In the genomic region with DNA sequence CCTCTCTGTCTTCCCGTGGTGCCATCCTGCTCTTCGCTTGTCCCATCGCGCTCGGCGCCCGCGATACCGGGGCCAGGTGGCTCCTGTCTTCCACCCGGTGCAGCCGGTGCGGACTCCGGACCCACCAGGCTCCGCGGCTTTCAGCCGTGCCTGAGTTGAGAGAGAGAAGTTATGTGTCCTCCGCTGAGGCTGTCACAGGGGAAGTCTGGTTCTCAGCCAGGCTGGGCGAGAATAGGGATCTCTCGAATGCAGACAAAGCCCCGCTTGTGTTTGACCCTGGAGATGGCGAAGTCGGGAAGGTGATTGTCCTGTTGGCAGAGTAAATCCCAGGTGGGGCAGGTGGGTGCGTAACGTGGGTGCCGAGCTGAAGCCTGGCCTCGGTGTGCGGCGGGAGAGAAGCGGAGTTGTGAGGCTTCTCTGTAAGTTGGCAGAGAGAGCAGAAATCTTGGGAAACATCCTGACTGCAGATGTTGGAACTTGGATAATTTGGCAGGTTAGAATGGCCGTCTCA, we compare ENCODE assay signal across 8 mouse cellular contexts. TPM values are rescaled to one million over a fixed set of nuclear protein-coding genes. Genes with fewer than 3 reads are reported as not detected.
A peak's percentile ranks its signal among the peaks of the same experiment; 100 is the strongest.
DNase-seq lines count a peak whose midpoint lies in the region; ATAC-seq and TF ChIP-seq lines count a peak whose summit lies in the region.

No protein-coding gene starts in this region.

- H3K9ac ChIP-seq in ES-E14 (ENCODE audit: insufficient read depth, low read depth, low read length, poor library complexity, severe bottlenecking) = peak overlapping the region; percentile 83
- peak overlapping the region; percentile 69 for H3K9ac ChIP-seq in forebrain, embryonic 16.5 days (replicated peaks; ENCODE audit: low read depth, low read length)
- H3K9ac ChIP-seq in limb, embryonic 14.5 days (ENCODE audit: low read depth, low read length, severe bottlenecking) = peak overlapping the region; percentile 72
- H3K9ac ChIP-seq in midbrain, embryonic 13.5 days (replicated peaks) = peak overlapping the region; percentile 63
- H3K9ac ChIP-seq in stomach, embryonic 16.5 days (ENCODE audit: low read length) = peak overlapping the region; percentile 83

- H3K9me3 ChIP-seq in ES-E14 (ENCODE audit: control insufficient read depth, insufficient read depth, low read depth, low read length) = no peaks in the 10 kb centered on the region
- H3K9me3 ChIP-seq in forebrain, embryonic 16.5 days (ENCODE audit: control insufficient read depth, low read length) = no peaks in the 10 kb centered on the region
- no peaks in the 10 kb centered on the region for H3K9me3 ChIP-seq in limb, embryonic 14.5 days (ENCODE audit: control insufficient read depth, low read length)
- H3K9me3 ChIP-seq in midbrain, embryonic 13.5 days = no peaks in the 10 kb centered on the region
- no peaks in the 10 kb centered on the region for H3K9me3 ChIP-seq in stomach, embryonic 16.5 days (replicated peaks; ENCODE audit: control insufficient read depth, low read length)

- TF ChIP-seq POLR2A in limb, embryonic 14.5 days (IDR thresholded peaks at IDR 0.05; ENCODE audit: borderline replicate concordance, extremely low read depth, insufficient read depth, insufficient read length) = no peak

- in situ Hi-C loops in ES-E14 (cut with MboI; ENCODE audit: low sequenced_read_pairs in 2 of 2, unreplicated experiment in 2 of 2) = no loop called here

- peak overlapping the region; percentile 100 for H3K4me2 ChIP-seq in forebrain, embryonic 16.5 days (ENCODE audit: low read length)
- H3K4me2 ChIP-seq in limb, embryonic 14.5 days (replicated peaks; ENCODE audit: low read depth, low read length, severe bottlenecking) = peak overlapping the region; percentile 92
- H3K4me2 ChIP-seq in midbrain, embryonic 13.5 days (replicated peaks) = peak overlapping the region; percentile 83
- peak overlapping the region; percentile 68 for H3K4me2 ChIP-seq in stomach, embryonic 16.5 days (ENCODE audit: low read depth, low read length)

- H3K27me3 ChIP-seq in forebrain, embryonic 16.5 days (replicated peaks; ENCODE audit: control insufficient read depth, insufficient read depth, low read length) = 0 out of 2 replicates have a peak, but pooled peaks cover 6% of the 10 kb centered on the region
- no peaks in the 10 kb centered on the region for H3K27me3 ChIP-seq in limb, embryonic 14.5 days (ENCODE audit: control insufficient read depth, insufficient read depth, low read length)
- no peaks in the 10 kb centered on the region; the same call in 1 of the 2 replicates for H3K27me3 ChIP-seq in midbrain, embryonic 13.5 days
- H3K27me3 ChIP-seq in stomach, embryonic 16.5 days (ENCODE audit: control insufficient read depth, insufficient read depth, low read length) = no peaks in the 10 kb centered on the region

- no peaks in the 10 kb centered on the region for H3K36me3 ChIP-seq in ES-E14 (ENCODE audit: control insufficient read depth, insufficient read depth, low read length, poor library complexity, severe bottlenecking)
- H3K36me3 ChIP-seq in forebrain, embryonic 16.5 days (ENCODE audit: control insufficient read depth, insufficient read depth) = no peaks in the 10 kb centered on the region
- H3K36me3 ChIP-seq in limb, embryonic 14.5 days (ENCODE audit: control insufficient read depth, insufficient read depth, low read length) = no peaks in the 10 kb centered on the region
- no peaks in the 10 kb centered on the region for H3K36me3 ChIP-seq in midbrain, embryonic 13.5 days
- no peaks in the 10 kb centered on the region for H3K36me3 ChIP-seq in stomach, embryonic 16.5 days (ENCODE audit: control insufficient read depth, insufficient read depth, low read length)

- peak overlapping the region; percentile 89 to 91 for H3K4me3 ChIP-seq in ES-E14 (ENCODE audit: insufficient read depth in 1 of 2, low read depth in 1 of 2, low read length in 2 of 2, poor library complexity in 1 of 2, severe bottlenecking in 1 of 2)
- H3K4me3 ChIP-seq in forebrain, embryonic 16.5 days (replicated peaks; ENCODE audit: low read length) = peak overlapping the region; percentile 74
- peak overlapping the region; percentile 86 for H3K4me3 ChIP-seq in limb, embryonic 14.5 days (replicated peaks; ENCODE audit: low read length)
- peak overlapping the region; percentile 77 for H3K4me3 ChIP-seq in midbrain, embryonic 13.5 days (replicated peaks)
- peak overlapping the region; percentile 88 for H3K4me3 ChIP-seq in stomach, embryonic 16.5 days (replicated peaks; ENCODE audit: low read length)

- peak; percentile 36 for ATAC-seq in forebrain, embryonic 16.5 days
- ATAC-seq in hematopoietic stem cell, adult 5-6 weeks (replicated peaks in 1 of 2; ENCODE audit: insufficient read depth in 1 of 2, low FRiP score in 2 of 2, low TSS enrichment in 1 of 2, low read depth in 1 of 2, poor library complexity in 2 of 2, severe bottlenecking in 2 of 2) = peak; percentile 77 to 78
- peak; percentile 32; the same call in 1 of the 2 replicates for ATAC-seq in limb, embryonic 14.5 days (ENCODE audit: low FRiP score, low read depth)
- no peak; the same call in 1 of the 2 replicates for ATAC-seq in midbrain, embryonic 13.5 days
- ATAC-seq in stomach, embryonic 16.5 days (ENCODE audit: insufficient read depth, low FRiP score) = peak; percentile 38; the same call in 1 of the 2 replicates

- DNase-seq in ES-E14 (ENCODE audit: low read depth, low spot score) = no peak
- DNase-seq in adrenal gland, adult 18-20 months (ENCODE audit: low spot score in 2 of 2) = peak; percentile 36 to 43
- DNase-seq in limb, embryonic 14.5 days (ENCODE audit: low spot score) = no peak
- no peak for DNase-seq in left cerebral cortex, adult 11 months (ENCODE audit: low spot score)

- WGBS in forebrain, embryonic 16.5 days = 2% methylated on average over 30 of the region's 30 CpGs
- WGBS in limb, embryonic 14.5 days = under 1% methylated on average over 30 of the region's 30 CpGs
- 2% methylated on average over 30 of the region's 30 CpGs for WGBS in midbrain, embryonic 13.5 days
- under 1% methylated on average over 30 of the region's 30 CpGs for WGBS in stomach, embryonic 16.5 days

- H3K27ac ChIP-seq in ES-E14 (ENCODE audit: insufficient read depth, low read depth, low read length, poor library complexity, severe bottlenecking) = no peak overlapping the region
- H3K27ac ChIP-seq in forebrain, embryonic 16.5 days (ENCODE audit: low read length) = no peak overlapping the region
- peak overlapping the region; percentile 52 for H3K27ac ChIP-seq in limb, embryonic 14.5 days (replicated peaks; ENCODE audit: low read depth, low read length)
- H3K27ac ChIP-seq in midbrain, embryonic 13.5 days = no peak overlapping the region
- peak overlapping the region; percentile 69 for H3K27ac ChIP-seq in stomach, embryonic 16.5 days (ENCODE audit: low read length)

- peaks cover 0 to 2% of the 10 kb centered on the region in 2 experiments; a peak in 1 of 4 replicates for H3K4me1 ChIP-seq in ES-E14 (ENCODE audit: control insufficient read depth in 2 of 2, insufficient read depth in 2 of 2, low read length in 2 of 2, poor library complexity in 1 of 2)
- H3K4me1 ChIP-seq in forebrain, embryonic 16.5 days (replicated peaks; ENCODE audit: control insufficient read depth, insufficient read depth, low read length) = peaks cover 15% of the 10 kb centered on the region
- 0 out of 2 replicates have a peak, but pooled peaks cover 3% of the 10 kb centered on the region for H3K4me1 ChIP-seq in limb, embryonic 14.5 days (ENCODE audit: control insufficient read depth, insufficient read depth, low read length)
- peaks cover 14% of the 10 kb centered on the region; the same call in 1 of the 2 replicates for H3K4me1 ChIP-seq in midbrain, embryonic 13.5 days (replicated peaks)
- H3K4me1 ChIP-seq in stomach, embryonic 16.5 days (ENCODE audit: control insufficient read depth, insufficient read depth, low read length) = peaks cover 7% of the 10 kb centered on the region; the same call in 1 of the 2 replicates

TF ChIP-seq in ES-E14, 5 proteins besides CTCF, POLR2A, EP300 and RAD21:
- TF ChIP-seq MAFK (IDR thresholded peaks at IDR 0.05; ENCODE audit: insufficient read depth, low read depth, low read length) (no peak), ZNF384 (IDR thresholded peaks at IDR 0.05; ENCODE audit: low read depth, low read length) (no peak), CHD2 (IDR thresholded peaks at IDR 0.05; ENCODE audit: low read depth, low read length) (no peak), ZC3H11A (IDR thresholded peaks at IDR 0.05; ENCODE audit: borderline replicate concordance, low read depth, low read length) (no peak), HCFC1 (IDR thresholded peaks at IDR 0.05; ENCODE audit: borderline replicate concordance, insufficient read depth, low read length) (no peak)

RNA-seq across cellular contexts. Expression of a gene that starts 0.6 kb away (rescaled TPM):
- 21.7 and 22.1 TPM in 2 replicates for total RNA-seq in ES-E14 (2012; rRNA removed)
- total RNA-seq in adrenal gland, adult 18-20 months (2021) = 10 to 100 TPM; 29.2 to 32.0 TPM
- polyA plus RNA-seq in forebrain, embryonic 16.5 days (2015; fragmentation: Nextera tagmentation; extraction: Ambion mirVana) = 15.0 and 21.2 TPM in 2 replicates
- total RNA-seq in hematopoietic stem cell, adult 5-6 weeks (2017) = 6.2 and 6.8 TPM in 2 replicates
- polyA plus RNA-seq in limb, embryonic 14.5 days (2012; rRNA removed) = 14.8 and 23.5 TPM in 2 replicates
- polyA plus RNA-seq in limb, embryonic 14.5 days (2014; fragmentation: Nextera tagmentation; extraction: Ambion mirVana) = 13.2 and 21.7 TPM in 2 replicates
- polyA plus RNA-seq in midbrain, embryonic 13.5 days (2015; fragmentation: Nextera tagmentation; extraction: Ambion mirVana) = 17.5 and 22.0 TPM in 2 replicates
- polyA plus RNA-seq in stomach, embryonic 16.5 days (2015; fragmentation: Nextera tagmentation; extraction: Ambion mirVana) = 42.0 and 48.7 TPM in 2 replicates

Comparison
In these comparisons a context has a peak if more than half of its experiments do, and no peak if none do; other contexts are left out.
1. DNase-seq: peak in adrenal gland, adult 18-20 months (2 of 2); none in ES-E14 (single experiment), limb, embryonic 14.5 days (single experiment) and left cerebral cortex, adult 11 months (single experiment).
2. H3K27ac ChIP-seq: peak in limb, embryonic 14.5 days (single experiment) and stomach, embryonic 16.5 days (single experiment); none in ES-E14 (single experiment), forebrain, embryonic 16.5 days (single experiment) and midbrain, embryonic 13.5 days (single experiment).
3. Peak in every context shown above with its lines, with median percentiles within 50 percentile points of each other: H3K4me3 ChIP-seq, H3K9ac ChIP-seq and H3K4me2 ChIP-seq.